ENCODE assay signal across 34 mouse cellular contexts in genomic region chr4:63605545-63605944, GRCm38 (mm10). TPM values are rescaled to one million over a fixed set of nuclear protein-coding genes. Genes with fewer than 3 reads are reported as not detected.
DNase-seq lines count a peak whose midpoint lies in the region; ATAC-seq and TF ChIP-seq lines count a peak whose summit lies in the region.
"Had no signal": no experiment of that assay in that cellular context is flagged by ENCODE, and none has a peak within 500 bp of the region (broad histone marks: within the 10 kb centered on the region; RNA-seq: fewer than 3 reads in every experiment).

No protein-coding gene starts in this region.

- H3K4me3 ChIP-seq in testis, adult 2 months (ENCODE audit: control insufficient read depth, low read depth, low read length) = peak overlapping the region; percentile 75
- H3K4me3 ChIP-seq in heart, embryonic 11.5 days (ENCODE audit: low read depth, low read length) = no peak overlapping the region
- no peak overlapping the region for H3K4me3 ChIP-seq in heart, embryonic 16.5 days (ENCODE audit: low read length)
- H3K4me3 ChIP-seq in forebrain, embryonic 13.5 days = no peak overlapping the region
- no peak overlapping the region for H3K4me3 ChIP-seq in midbrain, embryonic 14.5 days (replicated peaks; ENCODE audit: low read depth, low read length)
- H3K4me3 ChIP-seq: hindbrain, embryonic 10.5 days; hindbrain, embryonic 15.5 days; limb, embryonic 10.5 days; limb, embryonic 15.5 days; liver, embryonic 13.5 days; midbrain, embryonic 15.5 days; neural tube, embryonic 15.5 days had no signal

- no peaks in the 10 kb centered on the region for H3K4me1 ChIP-seq in testis, adult 2 months (ENCODE audit: control insufficient read depth, insufficient read depth, low read length)
- H3K4me1 ChIP-seq in heart, embryonic 11.5 days (ENCODE audit: control insufficient read depth, insufficient read depth, low read length) = no peaks in the 10 kb centered on the region
- H3K4me1 ChIP-seq in heart, embryonic 16.5 days (ENCODE audit: control insufficient read depth, insufficient read depth, low read length) = peaks cover 9% of the 10 kb centered on the region
- no peaks in the 10 kb centered on the region for H3K4me1 ChIP-seq in forebrain, embryonic 13.5 days
- H3K4me1 ChIP-seq in midbrain, embryonic 14.5 days (ENCODE audit: control insufficient read depth, insufficient read depth, low read length) = no peaks in the 10 kb centered on the region
- H3K4me1 ChIP-seq: hindbrain, embryonic 10.5 days; hindbrain, embryonic 15.5 days; limb, embryonic 10.5 days; limb, embryonic 15.5 days; liver, embryonic 13.5 days; midbrain, embryonic 15.5 days; neural tube, embryonic 15.5 days had no signal

- peak overlapping the region; percentile 62 for H3K27ac ChIP-seq in testis, adult 2 months (ENCODE audit: control insufficient read depth, insufficient read depth, low read depth, low read length)
- H3K27ac ChIP-seq in heart, embryonic 11.5 days (ENCODE audit: low read depth, low read length) = peak overlapping the region; percentile 35; the same call in 1 of the 2 replicates
- H3K27ac ChIP-seq in heart, embryonic 16.5 days (ENCODE audit: low read length) = peak overlapping the region; percentile 68
- H3K27ac ChIP-seq in forebrain, embryonic 13.5 days = no peak overlapping the region
- no peak overlapping the region for H3K27ac ChIP-seq in midbrain, embryonic 14.5 days (replicated peaks; ENCODE audit: low read depth, low read length)
- H3K27ac ChIP-seq: hindbrain, embryonic 10.5 days; hindbrain, embryonic 15.5 days; kidney, postnatal 0 days; limb, embryonic 10.5 days; limb, embryonic 15.5 days; liver, embryonic 13.5 days; midbrain, embryonic 15.5 days; neural tube, embryonic 15.5 days had no signal

- no peak for DNase-seq in testis, postnatal 14 days (ENCODE audit: low spot score)
- DNase-seq in retina, postnatal 1 day = peak; percentile 23
- no peak for DNase-seq in midbrain, embryonic 14.5 days
- DNase-seq in T-cell, adult 2 months (ENCODE audit: low spot score) = no peak
- DNase-seq: adrenal gland, adult 8-10 months; cerebellum, postnatal 25 days; kidney, adult 2 months; kidney, postnatal 4 days; layer of hippocampus, postnatal 36 days; liver, embryonic 13.5 days; lung, adult 2 months; lung, postnatal 14 days; right cerebral cortex, adult 18-20 months; spleen, adult 18-20 months; thymus, adult 2 months; thymus, postnatal 4 days had no signal

- no peaks in the 10 kb centered on the region for H3K27me3 ChIP-seq in testis, adult 2 months (ENCODE audit: control insufficient read depth, insufficient read depth, low read length)
- no peaks in the 10 kb centered on the region for H3K27me3 ChIP-seq in heart, embryonic 11.5 days (ENCODE audit: control insufficient read depth, insufficient read depth, low read length)
- no peaks in the 10 kb centered on the region for H3K27me3 ChIP-seq in heart, embryonic 16.5 days (ENCODE audit: control insufficient read depth, insufficient read depth, low read length)
- H3K27me3 ChIP-seq in forebrain, embryonic 13.5 days = no peaks in the 10 kb centered on the region
- H3K27me3 ChIP-seq in midbrain, embryonic 14.5 days (ENCODE audit: control insufficient read depth, insufficient read depth, low read length) = no peaks in the 10 kb centered on the region
- H3K27me3 ChIP-seq: hindbrain, embryonic 15.5 days; limb, embryonic 15.5 days; liver, embryonic 13.5 days; midbrain, embryonic 15.5 days; neural tube, embryonic 15.5 days had no signal

- TF ChIP-seq CTCF in testis, adult 2 months (IDR thresholded peaks at IDR 0.05; ENCODE audit: control insufficient read depth, insufficient read depth, insufficient replicate concordance, low read depth, low read length) = no peak

- no peak; the same call in 1 of the 2 replicates for ATAC-seq in heart, embryonic 11.5 days (replicated peaks; ENCODE audit: insufficient number of reproducible peaks, low FRiP score, low TSS enrichment)
- peak; percentile 76 for ATAC-seq in heart, embryonic 16.5 days (replicated peaks; ENCODE audit: extremely low read depth, insufficient read depth, low FRiP score)
- ATAC-seq in forebrain, embryonic 13.5 days = no peak
- ATAC-seq in midbrain, embryonic 14.5 days (ENCODE audit: low FRiP score, low TSS enrichment) = no peak
- ATAC-seq: activated CD4-positive, CD25-positive, alpha-beta regulatory T cell, adult 4 months; CD4-positive, CD25-positive, alpha-beta regulatory T cell, adult 4 months; forebrain, embryonic 14.5 days; inflammation-experienced regulatory T-cells, adult 6 months; midbrain, embryonic 15.5 days had no signal

- H3K9me3 ChIP-seq in heart, embryonic 11.5 days (replicated peaks; ENCODE audit: control insufficient read depth, low read length) = no peaks in the 10 kb centered on the region
- no peaks in the 10 kb centered on the region for H3K9me3 ChIP-seq in heart, embryonic 16.5 days (replicated peaks; ENCODE audit: control insufficient read depth, low read length)
- H3K9me3 ChIP-seq in forebrain, embryonic 13.5 days (replicated peaks) = no peaks in the 10 kb centered on the region
- H3K9me3 ChIP-seq in midbrain, embryonic 14.5 days (ENCODE audit: control insufficient read depth, low read length) = no peaks in the 10 kb centered on the region
- H3K9me3 ChIP-seq: hindbrain, embryonic 10.5 days; hindbrain, embryonic 15.5 days; limb, embryonic 10.5 days; limb, embryonic 15.5 days; liver, embryonic 13.5 days; midbrain, embryonic 15.5 days; neural tube, embryonic 15.5 days had no signal

- H3K4me2 ChIP-seq in heart, embryonic 11.5 days = no peak overlapping the region
- no peak overlapping the region for H3K4me2 ChIP-seq in heart, embryonic 16.5 days (ENCODE audit: low read depth, low read length)
- H3K4me2 ChIP-seq in forebrain, embryonic 13.5 days = no peak overlapping the region
- H3K4me2 ChIP-seq in midbrain, embryonic 14.5 days (ENCODE audit: low read length) = no peak overlapping the region
- H3K4me2 ChIP-seq: hindbrain, embryonic 15.5 days; limb, embryonic 15.5 days; liver, embryonic 13.5 days; midbrain, embryonic 15.5 days; neural tube, embryonic 15.5 days had no signal

- no peak overlapping the region for H3K9ac ChIP-seq in heart, embryonic 11.5 days (ENCODE audit: low read depth, low read length)
- H3K9ac ChIP-seq in heart, embryonic 16.5 days (ENCODE audit: low read length) = no peak overlapping the region
- no peak overlapping the region for H3K9ac ChIP-seq in forebrain, embryonic 13.5 days
- no peak overlapping the region for H3K9ac ChIP-seq in midbrain, embryonic 14.5 days (replicated peaks; ENCODE audit: low read length)
- H3K9ac ChIP-seq: hindbrain, embryonic 15.5 days; limb, embryonic 15.5 days; liver, embryonic 13.5 days; midbrain, embryonic 15.5 days; neural tube, embryonic 15.5 days had no signal

- 41% methylated on average over 3 of the region's 3 CpGs for WGBS in heart, embryonic 11.5 days (ENCODE audit: insufficient replicate concordance)
- WGBS in heart, embryonic 16.5 days = 41% methylated on average over 3 of the region's 3 CpGs
- WGBS in forebrain, embryonic 13.5 days = 91% methylated on average over 3 of the region's 3 CpGs
- 96% methylated on average over 3 of the region's 3 CpGs for WGBS in midbrain, embryonic 14.5 days

- TF ChIP-seq POLR2A in testis, adult 2 months (IDR thresholded peaks at IDR 0.05; ENCODE audit: control insufficient read depth, low read depth, low read length) = no peak

- no peaks in the 10 kb centered on the region for H3K36me3 ChIP-seq in testis, adult 2 months (ENCODE audit: control insufficient read depth, insufficient read depth, low read length)
- H3K36me3 ChIP-seq in heart, embryonic 11.5 days (ENCODE audit: control insufficient read depth, insufficient read depth, low read length) = no peaks in the 10 kb centered on the region
- H3K36me3 ChIP-seq in heart, embryonic 16.5 days (ENCODE audit: control insufficient read depth, insufficient read depth) = no peaks in the 10 kb centered on the region
- H3K36me3 ChIP-seq in forebrain, embryonic 13.5 days (ENCODE audit: poor library complexity, severe bottlenecking) = no peaks in the 10 kb centered on the region
- no peaks in the 10 kb centered on the region for H3K36me3 ChIP-seq in midbrain, embryonic 14.5 days (ENCODE audit: control insufficient read depth, insufficient read depth, low read length)
- H3K36me3 ChIP-seq: hindbrain, embryonic 10.5 days; hindbrain, embryonic 15.5 days; limb, embryonic 10.5 days; limb, embryonic 15.5 days; liver, embryonic 13.5 days; midbrain, embryonic 15.5 days; neural tube, embryonic 15.5 days had no signal

RNA-seq across cellular contexts. Expression of gene Gm11213, which starts 0.5 kb away (rescaled TPM):
- 66.2 and 77.1 TPM in 2 replicates for polyA plus RNA-seq in testis, adult 2 months (2012; rRNA removed)
- not detected in 2 replicates for polyA plus RNA-seq in heart, embryonic 11.5 days (2014; fragmentation: Nextera tagmentation; extraction: Ambion mirVana)
- not detected in 2 replicates for polyA plus RNA-seq in heart, embryonic 16.5 days (2015; fragmentation: Nextera tagmentation; extraction: Ambion mirVana)
- not detected in 2 replicates for polyA plus RNA-seq in forebrain, embryonic 13.5 days (2015; fragmentation: Nextera tagmentation; extraction: Ambion mirVana)
- polyA plus RNA-seq in midbrain, embryonic 14.5 days (2014; fragmentation: Nextera tagmentation; extraction: Ambion mirVana) = not detected in 2 replicates
- polyA plus RNA-seq: activated CD4-positive, CD25-positive, alpha-beta regulatory T cell, adult 4 months; CD4-positive, CD25-positive, alpha-beta regulatory T cell, adult 4 months; cerebellum, adult 2 months; embryonic facial prominence, embryonic 11.5 days; forebrain, embryonic 14.5 days; hindbrain, embryonic 10.5 days; hindbrain, embryonic 15.5 days; inflammation-experienced regulatory T-cells, adult 6 months; kidney, adult 2 months; kidney, postnatal 0 days; limb, embryonic 10.5 days; limb, embryonic 15.5 days; liver, embryonic 13.5 days; lung, adult 2 months; midbrain, embryonic 15.5 days; neural tube, embryonic 15.5 days; stomach, embryonic 16.5 days; thymus, adult 2 months had no signal

RNA-seq across cellular contexts. Expression of gene Tex48, which starts 16.7 kb away (rescaled TPM):
- polyA plus RNA-seq in testis, adult 2 months (2012; rRNA removed) = 562 and 586 TPM in 2 replicates
- not detected in 2 replicates for polyA plus RNA-seq in heart, embryonic 11.5 days (2014; fragmentation: Nextera tagmentation; extraction: Ambion mirVana)
- not detected in 2 replicates for polyA plus RNA-seq in heart, embryonic 16.5 days (2015; fragmentation: Nextera tagmentation; extraction: Ambion mirVana)
- not detected in 2 replicates for polyA plus RNA-seq in forebrain, embryonic 13.5 days (2015; fragmentation: Nextera tagmentation; extraction: Ambion mirVana)
- not detected in 2 replicates for polyA plus RNA-seq in midbrain, embryonic 14.5 days (2014; fragmentation: Nextera tagmentation; extraction: Ambion mirVana)
- polyA plus RNA-seq: activated CD4-positive, CD25-positive, alpha-beta regulatory T cell, adult 4 months; CD4-positive, CD25-positive, alpha-beta regulatory T cell, adult 4 months; cerebellum, adult 2 months; embryonic facial prominence, embryonic 11.5 days; forebrain, embryonic 14.5 days; hindbrain, embryonic 10.5 days; hindbrain, embryonic 15.5 days; inflammation-experienced regulatory T-cells, adult 6 months; kidney, adult 2 months; kidney, postnatal 0 days; limb, embryonic 10.5 days; limb, embryonic 15.5 days; liver, embryonic 13.5 days; lung, adult 2 months; midbrain, embryonic 15.5 days; neural tube, embryonic 15.5 days; stomach, embryonic 16.5 days had no signal

RNA-seq across cellular contexts. Expression of gene Tmem268, which starts 47.0 kb away (rescaled TPM):
- polyA plus RNA-seq in testis, adult 2 months (2012; rRNA removed) = 4.4 and 4.7 TPM in 2 replicates
- polyA plus RNA-seq in heart, embryonic 11.5 days (2014; fragmentation: Nextera tagmentation; extraction: Ambion mirVana) = 5.5 and 5.8 TPM in 2 replicates
- 5.1 and 6.0 TPM in 2 replicates for polyA plus RNA-seq in heart, embryonic 16.5 days (2015; fragmentation: Nextera tagmentation; extraction: Ambion mirVana)
- 4.4 and 4.7 TPM in 2 replicates for polyA plus RNA-seq in forebrain, embryonic 13.5 days (2015; fragmentation: Nextera tagmentation; extraction: Ambion mirVana)
- polyA plus RNA-seq in midbrain, embryonic 14.5 days (2014; fragmentation: Nextera tagmentation; extraction: Ambion mirVana) = 3.7 and 4.0 TPM in 2 replicates

RNA-seq across cellular contexts. Expression of gene Gm11214, which starts 57.6 kb away (rescaled TPM):
- polyA plus RNA-seq in testis, adult 2 months (2012; rRNA removed) = not detected in 2 replicates
- not detected in 2 replicates for polyA plus RNA-seq in heart, embryonic 11.5 days (2014; fragmentation: Nextera tagmentation; extraction: Ambion mirVana)
- 0.49 TPM in 1 of 2 replicates, not detected in the other for polyA plus RNA-seq in heart, embryonic 16.5 days (2015; fragmentation: Nextera tagmentation; extraction: Ambion mirVana)
- polyA plus RNA-seq in forebrain, embryonic 13.5 days (2015; fragmentation: Nextera tagmentation; extraction: Ambion mirVana) = not detected in 2 replicates
- polyA plus RNA-seq in midbrain, embryonic 14.5 days (2014; fragmentation: Nextera tagmentation; extraction: Ambion mirVana) = not detected in 2 replicates
- polyA plus RNA-seq: activated CD4-positive, CD25-positive, alpha-beta regulatory T cell, adult 4 months; cerebellum, adult 2 months; embryonic facial prominence, embryonic 11.5 days; forebrain, embryonic 14.5 days; hindbrain, embryonic 10.5 days; hindbrain, embryonic 15.5 days; inflammation-experienced regulatory T-cells, adult 6 months; kidney, adult 2 months; kidney, postnatal 0 days; limb, embryonic 10.5 days; limb, embryonic 15.5 days; liver, embryonic 13.5 days; lung, adult 2 months; midbrain, embryonic 15.5 days; neural tube, embryonic 15.5 days; stomach, embryonic 16.5 days; thymus, adult 2 months had no signal

Comparison
In these comparisons a context has a peak if more than half of its experiments do, and no peak if none do; other contexts are left out.
1. H3K27ac ChIP-seq: peak in testis, adult 2 months (single experiment), heart, embryonic 11.5 days (single experiment) and heart, embryonic 16.5 days (single experiment); none in forebrain, embryonic 13.5 days (single experiment) and midbrain, embryonic 14.5 days (single experiment).
2. RNA of gene Gm11213, which starts 0.5 kb away (polyA plus RNA-seq): 66.2 to 77.1 TPM in testis, adult 2 months; not detected in heart, embryonic 11.5 days, not detected in heart, embryonic 16.5 days, not detected in forebrain, embryonic 13.5 days and not detected in midbrain, embryonic 14.5 days; every median in the first group is over 10 times any median in the second.
3. RNA of gene Tex48, which starts 16.7 kb away (polyA plus RNA-seq): 562 to 586 TPM in testis, adult 2 months; not detected in heart, embryonic 11.5 days, not detected in heart, embryonic 16.5 days, not detected in forebrain, embryonic 13.5 days and not detected in midbrain, embryonic 14.5 days; every median in the first group is over 100 times any median in the second.